Mouse (Mus musculus): ENCODE results near the gene Cd248. TPM values are rescaled to one million over a fixed set of nuclear protein-coding genes. Genes with fewer than 3 reads are reported as not detected.

Gene Cd248
- polyA plus RNA-seq, 3 experiments from 2014 or later = not detected

- ATAC-seq = no peak
Observed at GRCm38 (mm10) chr19:5052166-5052822, 15.6 kb upstream of the Cd248 start.

- no peak for ATAC-seq
Observed at GRCm38 (mm10) chr19:5052853-5053252, 15.0 kb upstream of the Cd248 start.

DNA sequence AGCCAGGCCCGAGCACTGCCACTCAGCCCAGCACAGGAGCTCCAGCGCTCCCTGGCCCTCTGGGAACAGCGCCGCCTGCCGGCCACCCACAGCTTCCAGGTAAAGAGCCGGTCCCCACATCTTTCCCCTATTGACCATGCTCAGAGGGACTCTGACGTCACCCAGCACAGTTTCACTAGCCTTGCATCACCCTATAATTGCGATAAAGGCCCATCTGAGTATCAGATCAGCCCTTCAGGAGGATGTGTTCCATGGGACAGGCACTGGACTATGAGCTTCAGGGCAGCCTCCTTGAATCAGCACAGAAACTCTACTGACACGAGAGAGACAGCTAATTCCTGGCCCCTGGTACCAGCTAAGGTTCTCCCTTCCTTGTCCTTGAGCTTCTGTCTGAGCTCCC, 14.0 kb upstream of the Cd248 start:
- no peak for ATAC-seq

- ATAC-seq = no peak
Observed at GRCm38 (mm10) chr19:5056251-5056650, 11.6 kb upstream of the Cd248 start.

DNA sequence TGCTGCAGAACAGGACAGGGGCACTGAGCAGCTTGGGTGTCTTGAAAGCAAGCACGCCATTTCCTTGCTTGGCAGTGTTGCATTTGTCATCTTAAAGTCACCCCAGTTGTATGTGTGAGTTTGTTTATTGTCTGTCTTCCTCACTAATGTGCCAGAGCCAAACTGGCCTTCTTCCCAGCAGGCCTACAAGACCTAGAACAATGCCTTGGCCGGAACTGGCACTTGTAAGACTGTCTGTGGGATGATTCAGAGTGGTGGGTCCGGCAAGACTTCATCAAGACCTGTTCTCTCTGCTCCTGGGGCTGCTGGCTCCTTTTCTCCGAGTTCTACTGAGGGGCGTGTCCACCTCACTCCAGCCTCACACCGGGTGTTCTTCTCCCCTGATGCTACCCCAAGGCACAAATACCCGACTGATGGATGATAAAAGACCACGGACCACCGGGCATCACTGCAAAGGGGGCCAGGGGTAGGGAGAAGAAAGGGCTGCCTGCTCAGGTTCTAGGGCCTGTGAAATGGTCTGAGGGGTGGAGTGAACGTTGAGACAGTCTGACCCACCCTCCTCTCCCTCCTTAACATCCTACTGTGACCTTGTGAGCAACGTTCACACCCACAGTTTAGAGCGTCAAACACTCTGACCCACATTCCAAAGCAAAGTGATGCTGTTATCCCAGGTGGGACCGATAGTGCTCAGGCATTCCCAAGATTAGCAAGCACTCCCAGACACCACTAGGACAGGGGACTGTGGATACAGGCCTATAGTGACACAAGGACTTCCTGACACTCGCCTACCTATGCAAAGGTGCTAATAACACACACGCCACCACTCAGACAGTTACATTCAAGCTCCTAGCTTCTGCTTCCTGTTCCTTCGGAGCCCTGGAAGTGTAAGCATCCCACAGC, 9.8 kb upstream of the Cd248 start:
- ATAC-seq = no peak

DNA sequence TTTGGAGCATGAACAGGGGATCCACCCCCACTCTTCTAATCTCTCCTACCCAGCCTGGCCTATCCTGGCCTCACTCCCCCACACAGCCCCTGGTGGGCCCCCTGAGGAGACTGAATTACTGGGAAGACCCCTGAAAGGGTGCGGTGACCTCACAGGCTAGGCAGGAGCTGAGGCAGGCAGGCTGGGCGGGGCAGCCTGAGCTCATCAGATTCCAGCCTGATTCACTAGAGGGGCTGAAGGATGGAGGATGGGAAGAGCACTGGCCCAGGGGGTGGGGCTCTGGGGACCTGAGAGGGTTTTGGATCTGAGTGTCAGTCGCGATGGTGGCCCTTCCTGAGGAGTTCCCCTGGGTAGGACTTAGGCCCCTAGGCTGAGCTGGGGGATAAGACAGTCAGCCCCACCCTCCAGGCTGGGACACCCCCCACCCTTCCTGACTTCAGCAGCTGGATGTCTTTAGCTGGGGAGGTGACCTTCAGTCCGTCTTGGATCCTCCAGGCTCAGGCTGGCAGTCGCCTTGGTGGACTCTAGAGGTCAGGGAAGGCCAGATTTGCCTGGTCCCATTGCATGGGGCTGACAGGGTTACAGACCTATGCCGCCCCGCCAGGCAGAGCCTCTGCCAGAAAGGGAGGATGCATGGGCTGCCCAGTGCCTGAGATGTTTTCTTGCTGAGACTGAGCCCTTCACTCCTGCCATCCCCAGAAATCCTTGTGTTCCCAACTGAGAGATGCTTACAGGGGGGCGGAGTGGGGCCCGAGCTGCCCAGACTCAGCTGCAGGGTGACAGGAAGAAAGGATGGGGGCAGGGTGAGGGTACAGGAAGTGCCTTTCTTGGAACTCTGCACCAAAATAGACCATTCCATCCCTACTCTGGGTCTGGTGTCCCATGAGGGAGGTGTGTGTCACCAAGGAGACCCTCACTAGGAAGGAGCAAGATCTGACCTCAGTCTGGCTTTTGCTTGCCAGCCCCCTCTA, 8.8 kb upstream of the Cd248 start:
- no peak for ATAC-seq

DNA sequence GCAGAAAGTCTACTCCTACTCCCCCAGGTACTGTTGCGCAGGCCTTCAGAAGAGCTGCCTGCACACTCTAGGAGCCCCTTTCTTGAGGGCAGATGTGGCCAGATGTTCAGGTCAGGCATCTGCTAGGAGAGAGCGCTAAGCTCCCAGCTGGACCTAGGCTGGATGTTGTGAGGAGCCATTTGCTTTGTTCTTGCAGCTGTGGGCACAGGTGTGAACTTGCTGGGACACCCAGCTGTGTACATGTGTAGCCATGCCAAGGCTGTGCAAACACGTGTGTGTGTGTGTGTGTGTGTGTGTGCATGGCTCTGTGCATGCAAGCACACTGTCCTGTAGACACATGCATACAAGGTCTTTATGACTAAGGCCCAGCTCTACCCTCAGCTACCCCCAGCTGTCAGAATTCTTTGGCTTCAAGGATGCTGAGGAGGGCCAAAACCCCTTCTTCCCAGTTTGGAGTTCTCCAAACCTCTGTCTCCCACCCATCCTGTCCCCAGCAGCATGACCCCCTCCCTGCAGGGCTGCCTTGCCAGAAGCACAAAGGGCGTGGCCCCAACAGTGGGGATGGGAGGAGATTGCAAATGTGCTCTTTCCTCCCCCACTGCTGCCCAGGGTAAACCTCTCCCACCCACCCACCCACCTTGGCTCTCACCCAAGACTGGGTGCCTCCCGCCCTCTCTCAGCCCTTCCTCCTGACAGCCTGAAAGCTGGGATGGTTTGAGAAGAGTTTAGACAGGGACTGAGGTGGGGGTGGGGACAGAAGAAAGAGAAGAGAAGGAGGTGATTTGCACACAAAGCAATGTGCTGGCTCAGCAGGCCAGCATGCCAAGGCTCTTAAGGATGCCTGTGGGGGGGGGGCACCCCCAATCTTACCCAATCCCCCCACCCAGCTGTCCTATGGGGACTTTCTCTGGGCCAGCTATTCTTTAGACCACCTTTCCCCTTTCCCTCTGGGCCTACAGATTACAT, 7.2 kb upstream of the Cd248 start:
- no peak for ATAC-seq

DNA sequence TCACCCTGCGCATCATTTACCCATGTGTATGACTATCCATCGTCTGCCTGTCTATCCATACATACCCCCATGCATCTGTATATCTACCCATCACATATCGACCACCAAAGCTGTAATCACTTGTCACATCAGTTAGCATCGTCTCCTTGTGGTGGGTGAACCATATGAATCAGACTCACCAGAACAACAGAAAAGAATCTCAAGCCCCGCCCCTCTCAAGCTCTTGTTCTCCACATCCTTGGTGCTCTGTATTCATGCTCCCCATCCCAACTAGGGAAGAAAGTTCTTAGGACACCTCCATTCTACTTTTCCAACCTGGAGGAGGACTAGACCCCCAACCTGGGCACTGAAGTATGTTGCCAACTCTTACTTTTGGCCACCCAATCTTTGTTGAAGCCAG, 5.8 kb upstream of the Cd248 start:
- no peak for ATAC-seq

DNA sequence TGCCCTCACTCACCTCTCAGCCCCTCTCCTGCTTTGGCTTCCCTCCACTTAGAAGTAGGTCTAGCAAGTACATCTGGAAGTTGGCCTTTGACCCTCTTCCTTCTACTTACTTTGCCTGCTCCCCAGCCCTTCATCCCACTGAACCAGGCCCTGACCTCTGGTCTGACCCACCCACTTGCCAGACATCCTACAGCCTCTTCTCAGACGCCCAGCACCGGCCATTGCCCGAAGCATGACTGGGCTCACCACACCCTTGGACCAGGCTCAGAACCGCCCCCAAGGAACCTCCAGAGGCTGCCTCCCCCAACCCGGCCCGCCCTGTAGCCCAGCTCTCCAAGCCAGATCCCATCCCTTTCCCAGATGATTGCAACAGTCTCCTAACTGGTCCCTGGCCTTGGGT, 5.4 kb upstream of the Cd248 start:
- no peak for ATAC-seq

DNA sequence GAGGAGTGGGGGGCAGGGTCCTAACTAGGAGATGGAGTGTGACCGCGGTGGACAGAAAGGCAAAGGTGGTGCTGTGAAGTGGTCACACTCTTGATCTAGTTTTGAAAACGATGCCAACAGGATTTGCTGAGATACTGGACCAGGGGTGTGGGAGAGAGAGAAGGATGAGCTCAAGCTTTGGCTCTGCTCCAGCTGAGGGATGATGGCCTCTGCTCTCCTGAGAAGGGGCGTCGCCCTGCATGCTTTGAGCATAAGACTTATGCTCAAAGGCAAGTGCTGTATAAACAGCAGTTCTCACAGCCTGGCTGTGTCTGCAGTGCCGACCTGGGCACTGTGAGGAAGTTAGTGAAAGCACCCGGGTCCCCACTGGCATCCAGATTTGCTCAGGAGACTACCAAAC, 2.8 kb upstream of the Cd248 start:
- ATAC-seq = no peak

DNA sequence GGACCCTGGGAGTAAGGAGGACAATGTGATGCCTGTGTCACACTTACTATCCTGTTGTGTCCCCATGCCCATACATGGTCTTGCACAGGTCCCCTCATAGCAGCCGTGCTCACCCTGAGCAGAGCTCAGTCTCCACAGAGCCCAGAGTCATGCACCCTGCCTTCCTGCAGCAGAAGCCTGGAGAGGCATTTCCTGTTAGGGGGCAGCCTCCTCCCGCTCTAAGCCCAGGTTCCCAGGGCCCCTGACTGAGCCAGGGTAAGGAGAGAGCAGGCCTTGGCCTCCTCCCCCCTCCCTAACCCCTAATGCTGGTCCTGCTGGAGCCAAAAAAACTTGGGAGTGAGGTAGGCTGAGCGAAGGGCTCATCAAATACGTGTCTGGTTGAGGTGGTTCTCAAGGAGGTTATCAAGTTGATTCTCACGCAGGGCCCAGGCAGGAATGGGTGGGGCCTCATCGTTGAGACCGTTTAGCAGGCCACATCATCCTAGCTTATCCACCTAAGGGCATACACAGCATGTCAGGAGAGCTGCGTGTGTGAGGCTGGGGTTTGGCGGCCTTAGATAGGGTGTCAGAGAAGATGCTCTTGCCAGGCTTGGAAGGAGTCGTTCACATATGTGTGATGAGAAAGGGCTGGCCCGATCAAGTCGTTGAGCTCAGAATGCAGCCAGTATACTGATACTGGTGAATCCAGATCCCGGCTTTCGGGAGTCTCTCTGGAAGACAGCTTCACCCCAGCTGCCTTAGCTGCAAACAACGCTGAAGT, 658 bp upstream of the Cd248 start:
- no peak for ATAC-seq

- no peak for ATAC-seq
Observed at GRCm38 (mm10) chr19:5068570-5069234, 824 bp downstream of the Cd248 start.

DNA sequence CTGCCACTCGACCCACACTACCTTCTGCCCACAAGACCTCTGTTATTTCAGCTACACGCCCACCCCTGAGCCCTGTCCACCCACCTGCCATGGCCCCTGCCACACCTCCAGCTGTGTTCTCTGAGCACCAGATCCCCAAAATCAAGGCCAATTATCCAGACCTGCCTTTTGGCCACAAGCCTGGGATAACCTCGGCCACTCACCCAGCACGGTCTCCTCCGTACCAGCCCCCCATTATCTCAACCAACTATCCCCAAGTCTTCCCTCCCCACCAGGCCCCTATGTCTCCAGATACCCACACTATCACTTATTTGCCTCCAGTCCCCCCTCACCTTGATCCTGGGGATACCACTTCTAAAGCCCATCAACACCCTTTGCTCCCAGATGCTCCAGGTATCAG, 1.6 kb downstream of the Cd248 start:
- no peak for ATAC-seq

- ATAC-seq = no peak
Observed at GRCm38 (mm10) chr19:5069978-5070377, 2.1 kb downstream of the Cd248 start.

GRCm38 (mm10) chr19:5071077-5071476, 3.2 kb downstream of the Cd248 start:
- ATAC-seq = no peak

DNA sequence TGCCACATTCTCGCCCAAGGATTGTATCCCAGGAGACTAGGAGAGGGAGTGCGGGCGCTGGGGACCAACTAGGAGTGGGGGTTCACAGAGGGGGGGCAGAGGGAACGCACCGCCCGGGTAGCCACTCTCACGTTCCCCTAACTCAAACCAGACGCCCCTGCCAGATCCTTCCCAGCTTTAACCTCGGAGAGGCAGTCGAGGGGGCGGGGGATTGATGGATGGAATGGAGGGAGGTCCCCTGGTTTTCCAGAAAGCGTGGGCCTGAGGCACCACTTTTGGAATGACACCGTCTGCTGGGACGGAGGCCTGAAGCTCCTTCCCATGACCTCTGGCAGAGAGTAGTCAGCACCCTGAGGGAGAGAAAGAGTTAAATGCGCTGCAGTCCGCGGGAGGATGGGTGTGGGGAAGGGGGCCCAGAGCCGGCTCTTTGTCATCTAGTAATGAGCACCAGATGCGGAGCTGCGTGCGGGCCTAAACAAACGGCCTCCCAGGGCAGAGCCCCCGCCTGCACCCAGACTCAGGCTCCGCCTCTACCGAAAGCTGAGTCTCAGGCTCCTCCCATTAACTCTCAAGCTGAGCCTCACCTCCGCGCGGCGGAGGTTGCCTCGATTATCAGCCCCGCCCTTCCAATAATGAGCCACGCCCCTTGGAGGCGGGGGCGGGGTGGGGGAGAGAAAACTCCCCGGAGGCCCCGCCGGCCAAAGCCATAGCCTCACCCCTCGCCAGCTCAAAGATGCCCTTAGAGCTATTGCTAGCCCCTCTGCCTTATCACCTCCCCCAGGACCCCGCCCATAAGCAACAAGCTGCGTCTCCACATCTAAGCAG, 3.9 kb downstream of the Cd248 start:
- peak; percentile 86 for ATAC-seq

DNA sequence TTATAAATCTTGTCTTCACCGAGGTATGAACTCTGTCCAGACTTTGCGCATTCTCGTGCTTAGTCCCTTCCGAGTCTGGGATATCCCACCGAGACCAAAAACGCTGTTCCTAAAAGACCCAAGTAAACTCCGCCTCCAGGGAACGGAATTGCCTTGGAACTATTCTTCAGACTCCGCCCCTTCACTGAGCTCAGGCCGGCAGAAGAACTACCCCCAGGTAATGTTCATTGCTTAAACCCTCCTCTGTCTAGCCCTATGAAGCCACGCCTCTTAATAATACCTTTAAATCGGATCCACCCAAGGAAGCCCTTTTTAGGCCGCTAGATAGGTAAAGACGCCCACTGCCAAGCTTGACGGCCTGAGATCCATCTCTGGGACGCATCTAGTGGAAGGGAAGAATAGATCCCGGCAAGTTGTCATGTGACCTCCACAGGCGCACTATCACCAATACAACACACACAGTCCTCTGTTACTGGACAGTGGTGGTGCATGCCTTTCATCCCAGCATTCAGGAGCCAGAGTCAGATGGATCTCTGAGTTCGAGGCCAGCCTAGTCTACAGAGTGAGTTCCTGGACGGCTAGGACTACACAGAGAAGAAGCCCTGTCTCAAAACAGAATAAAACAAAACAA, 4.6 kb downstream of the Cd248 start:
- no peak for ATAC-seq

DNA sequence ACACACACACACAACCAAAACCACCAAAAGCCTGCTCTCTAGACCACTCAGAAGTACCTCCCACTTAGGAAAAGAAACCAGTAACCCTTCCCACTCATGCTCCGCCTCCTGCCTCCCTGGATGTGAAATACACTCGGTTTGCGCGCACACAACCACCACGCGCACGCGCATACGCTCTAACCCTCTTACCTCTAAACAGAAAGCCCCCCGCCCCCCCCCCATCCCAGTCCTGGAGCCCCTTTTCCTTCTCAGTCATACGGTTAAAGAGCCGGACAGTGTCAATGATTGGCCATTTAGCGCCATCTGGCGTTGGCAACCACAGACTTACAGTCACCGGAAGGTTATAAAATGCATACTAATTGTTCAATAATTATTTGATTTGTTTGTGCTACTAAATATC, 5.2 kb downstream of the Cd248 start:
- ATAC-seq = no peak

DNA sequence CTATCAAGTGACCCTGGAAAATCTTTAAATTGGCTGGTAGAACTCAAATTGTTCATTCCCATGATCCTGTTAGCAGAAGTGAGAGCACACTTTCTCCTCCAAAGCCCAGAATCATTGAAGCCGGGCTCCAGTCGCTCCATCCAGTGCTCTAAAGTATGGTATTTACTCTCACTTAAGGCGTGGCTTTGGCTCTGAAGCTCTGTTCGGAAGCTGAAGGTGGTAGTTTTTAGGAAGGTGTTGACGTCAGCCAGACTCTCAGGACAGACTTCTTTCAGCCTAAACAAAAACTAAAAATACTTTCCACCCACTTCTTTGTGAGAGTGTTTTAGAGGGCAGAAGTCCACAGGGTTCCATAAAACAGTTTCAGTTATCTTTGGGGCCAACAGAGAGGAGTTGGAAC, 5.6 kb downstream of the Cd248 start:
- ATAC-seq = no peak
